Mouse (Mus musculus) heart, postnatal 0 days (tissue): Measurements from ENCODE around the gene Olfr527. TPM values are rescaled to one million over a fixed set of nuclear protein-coding genes. Genes with fewer than 3 reads are reported as not detected.

Experiments
- ATAC-seq: fragments of 200-750 bp; cut with Nextera tagmentation; 2 replicates; pipeline ENCODE4 v1.8.0; 2017; ENCODE audit warnings: low read depth, moderate number of reproducible peaks, moderate library complexity; ENCODE audit not compliant: insufficient read depth
- DNase-seq: peaks from one replicate; pipeline ENCODE4 v3.0.0-alpha.2; 2016; ENCODE audit warnings: low spot score
- H3K27ac ChIP-seq: fragments of 300-500 bp; sonication (generic); 2 replicates; pipeline ENCODE4 v1.5.1; 2014; ENCODE audit warnings: low read depth, mild to moderate bottlenecking
- H3K27me3 ChIP-seq: fragments of 300-500 bp; sonication (generic); 2 replicates; pipeline ENCODE4 v1.6.1; 2014; ENCODE audit warnings: low read length, mixed read lengths; ENCODE audit not compliant: control insufficient read depth, insufficient read depth
- H3K36me3 ChIP-seq: fragments of 300-500 bp; sonication (generic); replicated peaks from 2 replicates; pipeline ENCODE4 v1.6.1; 2014; ENCODE audit warnings: low read length, mixed read lengths; ENCODE audit not compliant: control insufficient read depth, insufficient read depth
- H3K4me1 ChIP-seq: fragments of 300-500 bp; sonication (generic); 2 replicates; pipeline ENCODE4 v1.6.1; 2014; ENCODE audit warnings: antibody characterized with exemption; ENCODE audit not compliant: control insufficient read depth, insufficient read depth
- H3K4me2 ChIP-seq: fragments of 300-500 bp; sonication (generic); 2 replicates; pipeline ENCODE4 v1.6.1; 2014; ENCODE audit warnings: low read depth, mild to moderate bottlenecking, low read length, moderate library complexity
- H3K4me3 ChIP-seq: fragments of 300-500 bp; sonication (generic); 2 replicates; pipeline ENCODE4 v1.5.1; 2014; ENCODE audit warnings: low read depth, low read length
- H3K9ac ChIP-seq: fragments of 300-500 bp; sonication (generic); replicated peaks from 2 replicates; pipeline ENCODE4 v1.6.1; 2014; ENCODE audit warnings: low read depth, low read length, mixed read lengths
- H3K9me3 ChIP-seq: fragments of 300-500 bp; sonication (generic); replicated peaks from 2 replicates; pipeline ENCODE4 v1.6.1; 2016; ENCODE audit warnings: low read length; ENCODE audit not compliant: control insufficient read depth
- CTCF ChIP-seq: IDR thresholded peaks from 2 replicates; pipeline ENCODE4 v1.5.1; 2016; ENCODE audit warnings: antibody characterized with exemption, control low read depth, low read depth
- EP300 ChIP-seq: IDR thresholded peaks from 2 replicates; pipeline ENCODE4 v1.6.1; 2016; ENCODE audit warnings: antibody characterized with exemption, low read depth
- WGBS: fragments of 180-500 bp; shearing (Covaris S2); extraction: QIAGEN DNeasy Blood & Tissue Kit; methylation state at CpG from one replicate; pipeline ENCODE4 v1.1.7; 2014; 5-methylcytosine and 5-hydroxymethylcytosine counted together
- polyA plus RNA-seq: library from polyadenylated mRNA; unstranded; fragments of >200 nt; fragmentation: Nextera tagmentation; extraction: Ambion mirVana; gene quantifications from 2 replicates; pipeline ENCODE4 v1.2.1, GENCODE M21; 2015
- total RNA-seq: library from RNA; depleted of rRNA; stranded (reverse); fragments of >200 nt; gene quantifications from 2 replicates; pipeline ENCODE4 v1.2.3, GENCODE M21; 2014; ENCODE audit warnings: low replicate concordance; rRNA removed

Olfr527 gene
- total and polyA plus RNA-seq, 2 experiments from 2014 or later, result not detected

GRCm38 (mm10) chr7:140321135-140321534 lies 12.7 kb upstream of the Olfr527 start:
- Histone ChIP-seq H3K4me1 (no peaks in the 10 kb centered on the region), H3K4me2 (no peak overlapping the region), H3K4me3 (no peak overlapping the region), H3K36me3 (no peaks in the 10 kb centered on the region), H3K27me3 (no peaks in the 10 kb centered on the region), H3K9me3 (no peaks in the 10 kb centered on the region), H3K9ac (no peak overlapping the region), H3K27ac (no peak overlapping the region)
- TF ChIP-seq EP300 (no peak), CTCF (no peak)
- ATAC-seq (no peak), DNase-seq (no peak)

GRCm38 (mm10) chr7:140329766-140330304 lies 4.0 kb upstream of the Olfr527 start:
- Histone ChIP-seq H3K4me1 (no peaks in the 10 kb centered on the region), H3K4me3 (no peak overlapping the region), H3K27me3 (no peaks in the 10 kb centered on the region), H3K4me2 (no peak overlapping the region), H3K9me3 (no peaks in the 10 kb centered on the region), H3K27ac (no peak overlapping the region), H3K36me3 (no peaks in the 10 kb centered on the region), H3K9ac (no peak overlapping the region)
- no peak for DNase-seq
- no peak for TF ChIP-seq EP300
- no peak for TF ChIP-seq CTCF
- ATAC-seq, result no peak
- 50% methylated on average over 1 of the region's 1 CpGs for WGBS

- TF ChIP-seq CTCF (no peak), EP300 (no peak)
- 58% methylated on average over 3 of the region's 3 CpGs for WGBS
- no peak within 1 kb of the TSS for H3K9ac ChIP-seq
- no peaks in the 10 kb centered on the region for H3K9me3 ChIP-seq
- no peak within 1 kb of the TSS for H3K27ac ChIP-seq
- no peak for DNase-seq
- no peaks in the 10 kb centered on the region for H3K27me3 ChIP-seq
- no peaks in the 10 kb centered on the region for H3K4me1 ChIP-seq
- no peak for ATAC-seq
- no peak within 1 kb of the TSS for H3K4me3 ChIP-seq
- no peaks in the 10 kb centered on the region for H3K36me3 ChIP-seq
- no peak within 1 kb of the TSS for H3K4me2 ChIP-seq
Observed at GRCm38 (mm10) chr7:140361571-140361970, 27.8 kb downstream of the Olfr527 start, which contains the start of gene Olfr60. Gene Olfr60, minus strand, starts transcription at chr7:140361671.

GRCm38 (mm10) chr7:140374300-140374699 lies 40.5 kb downstream of the Olfr527 start:
- Histone ChIP-seq H3K27ac (no peak overlapping the region), H3K36me3 (no peaks in the 10 kb centered on the region), H3K4me2 (no peak overlapping the region), H3K9ac (no peak overlapping the region), H3K4me1 (no peaks in the 10 kb centered on the region), H3K9me3 (no peaks in the 10 kb centered on the region), H3K27me3 (no peaks in the 10 kb centered on the region), H3K4me3 (no peak overlapping the region)
- no peak for TF ChIP-seq EP300
- no peak for TF ChIP-seq CTCF
- ATAC-seq, result no peak
- WGBS, result 67% methylated on average over 4 of the region's 4 CpGs
- no peak for DNase-seq

GRCm38 (mm10) chr7:140376231-140376630 lies 42.4 kb downstream of the Olfr527 start, which contains the start of gene Olfr530:
Gene Olfr530, minus strand, starts transcription at chr7:140376331.
- no peak for ATAC-seq
- no peaks in the 10 kb centered on the region for H3K4me1 ChIP-seq
- H3K4me3 ChIP-seq, result no peak within 1 kb of the TSS
- no peak within 1 kb of the TSS for H3K27ac ChIP-seq
- no peaks in the 10 kb centered on the region for H3K36me3 ChIP-seq
- H3K9me3 ChIP-seq, result no peaks in the 10 kb centered on the region
- 26% methylated on average over 1 of the region's 1 CpGs for WGBS
- no peaks in the 10 kb centered on the region for H3K27me3 ChIP-seq
- H3K9ac ChIP-seq, result no peak within 1 kb of the TSS
- TF ChIP-seq EP300, result no peak
- no peak for TF ChIP-seq CTCF
- H3K4me2 ChIP-seq, result no peak within 1 kb of the TSS
- no peak for DNase-seq

GRCm38 (mm10) chr7:140376911-140377310 lies 43.1 kb downstream of the Olfr527 start:
- WGBS, result 75% methylated on average over 2 of the region's 2 CpGs
- Histone ChIP-seq H3K4me3 (no peak overlapping the region), H3K4me2 (no peak overlapping the region), H3K9me3 (no peaks in the 10 kb centered on the region), H3K36me3 (no peaks in the 10 kb centered on the region), H3K4me1 (no peaks in the 10 kb centered on the region), H3K27me3 (no peaks in the 10 kb centered on the region), H3K27ac (no peak overlapping the region), H3K9ac (no peak overlapping the region)
- TF ChIP-seq CTCF (no peak), EP300 (no peak)
- DNase-seq (no peak), ATAC-seq (no peak)

Other genes with a start within 250 kb of the Olfr527 start
- gene Prap1, start 240.6 kb upstream of the Olfr527 start, total RNA-seq, result not detected in 2 replicates
- gene Prap1, start 240.6 kb upstream of the Olfr527 start, polyA plus RNA-seq, result 0.27 and 0.33 TPM in 2 replicates
- gene Fuom, start 231.6 kb upstream of the Olfr527 start, total RNA-seq, result 64.2 and 79.4 TPM in 2 replicates
- 158 and 164 TPM in 2 replicates for gene Fuom, start 231.6 kb upstream of the Olfr527 start, polyA plus RNA-seq
- gene Paox, start 218.2 kb upstream of the Olfr527 start, total RNA-seq, result 8.1 and 11.8 TPM in 2 replicates
- gene Paox, start 218.2 kb upstream of the Olfr527 start, polyA plus RNA-seq, result 8.5 and 8.7 TPM in 2 replicates
- gene Echs1, start 217.5 kb upstream of the Olfr527 start, total RNA-seq, result 265 and 332 TPM in 2 replicates
- gene Echs1, start 217.5 kb upstream of the Olfr527 start, polyA plus RNA-seq, result 344 and 349 TPM in 2 replicates
- 9.2 and 53.7 TPM in 2 replicates for gene Mtg1, start 196.5 kb upstream of the Olfr527 start, total RNA-seq
- 31.2 and 33.1 TPM in 2 replicates for gene Mtg1, start 196.5 kb upstream of the Olfr527 start, polyA plus RNA-seq
- 0.61 TPM in 1 of 2 replicates, not detected in the other for gene Sprn, start 179.1 kb upstream of the Olfr527 start, total RNA-seq
- 0.16 and 0.25 TPM in 2 replicates for gene Sprn, start 179.1 kb upstream of the Olfr527 start, polyA plus RNA-seq
- not detected in 2 replicates for gene Olfr522, start 169.3 kb upstream of the Olfr527 start, total RNA-seq
- not detected in 2 replicates for gene Olfr522, start 169.3 kb upstream of the Olfr527 start, polyA plus RNA-seq
- gene Olfr523, start 160.8 kb upstream of the Olfr527 start, total RNA-seq, result not detected in 2 replicates
- gene Olfr523, start 160.8 kb upstream of the Olfr527 start, polyA plus RNA-seq, result not detected in 2 replicates
- not detected in 2 replicates for gene Olfr524, start 128.1 kb upstream of the Olfr527 start, total RNA-seq
- not detected in 2 replicates for gene Olfr524, start 128.1 kb upstream of the Olfr527 start, polyA plus RNA-seq
- 2.4 TPM in 1 of 2 replicates, not detected in the other for gene Cd163l1, start 115.8 kb upstream of the Olfr527 start, total RNA-seq
- not detected in 2 replicates for gene Cd163l1, start 115.8 kb upstream of the Olfr527 start, polyA plus RNA-seq
- 0.35 TPM in 1 of 2 replicates, not detected in the other for gene 5830411N06Rik, start 86.7 kb upstream of the Olfr527 start, total RNA-seq
- not detected in 2 replicates for gene 5830411N06Rik, start 86.7 kb upstream of the Olfr527 start, polyA plus RNA-seq
- not detected in 2 replicates for gene Olfr525, start 13.2 kb upstream of the Olfr527 start, total RNA-seq
- gene Olfr525, start 13.2 kb upstream of the Olfr527 start, polyA plus RNA-seq, result not detected in 2 replicates
- gene Olfr60, start 27.7 kb downstream of the Olfr527 start, total RNA-seq, result not detected in 2 replicates
- not detected in 2 replicates for gene Olfr60, start 27.7 kb downstream of the Olfr527 start, polyA plus RNA-seq
- gene Olfr530, start 42.3 kb downstream of the Olfr527 start, total RNA-seq, result not detected in 2 replicates
- gene Olfr530, start 42.3 kb downstream of the Olfr527 start, polyA plus RNA-seq, result not detected in 2 replicates
- gene Olfr531, start 68.9 kb downstream of the Olfr527 start, total RNA-seq, result not detected in 2 replicates
- gene Olfr531, start 68.9 kb downstream of the Olfr527 start, polyA plus RNA-seq, result not detected in 2 replicates
- not detected in 2 replicates for gene Olfr532, start 87.6 kb downstream of the Olfr527 start, total RNA-seq
- gene Olfr532, start 87.6 kb downstream of the Olfr527 start, polyA plus RNA-seq, result not detected in 2 replicates
- gene Olfr533, start 129.4 kb downstream of the Olfr527 start, total RNA-seq, result not detected in 2 replicates
- gene Olfr533, start 129.4 kb downstream of the Olfr527 start, polyA plus RNA-seq, result not detected in 2 replicates
- gene Olfr535, start 150.2 kb downstream of the Olfr527 start, total RNA-seq, result not detected in 2 replicates
- not detected in 2 replicates for gene Olfr535, start 150.2 kb downstream of the Olfr527 start, polyA plus RNA-seq
- not detected in 2 replicates for gene Olfr536, start 173.4 kb downstream of the Olfr527 start, total RNA-seq
- not detected in 2 replicates for gene Olfr536, start 173.4 kb downstream of the Olfr527 start, polyA plus RNA-seq
- not detected in 2 replicates for gene Olfr538, start 233.9 kb downstream of the Olfr527 start, total RNA-seq
- gene Olfr538, start 233.9 kb downstream of the Olfr527 start, polyA plus RNA-seq, result not detected in 2 replicates